Mouse (Mus musculus) lung, embryonic 15.5 days (tissue): ENCODE results near the gene Olfr345. TPM values are rescaled to one million over a fixed set of nuclear protein-coding genes. Genes with fewer than 3 reads are reported as not detected.

Source experiments
- ATAC-seq: fragments of 200-750 bp; cut with Nextera tagmentation; 2 replicates; pipeline ENCODE4 v1.8.0; 2017; ENCODE audit warnings: moderate number of reproducible peaks, borderline replicate concordance; ENCODE audit not compliant: low FRiP score, low TSS enrichment; ENCODE audit errors: extremely low read depth
- H3K27ac ChIP-seq: fragments of 300-500 bp; sonication (generic); 2 replicates; pipeline ENCODE4 v1.5.1; 2015; ENCODE audit warnings: moderate library complexity, mild to moderate bottlenecking, inconsistent platforms
- H3K27me3 ChIP-seq: fragments of 300-500 bp; sonication (generic); 2 replicates; pipeline ENCODE4 v1.6.1; 2015; ENCODE audit warnings: inconsistent platforms
- H3K36me3 ChIP-seq: fragments of 300-500 bp; sonication (generic); 2 replicates; pipeline ENCODE4 v1.6.1; 2015; ENCODE audit warnings: inconsistent platforms
- H3K4me1 ChIP-seq: fragments of 300-500 bp; sonication (generic); 2 replicates; pipeline ENCODE4 v1.6.1; 2015; ENCODE audit warnings: inconsistent platforms
- H3K4me2 ChIP-seq: fragments of 300-500 bp; sonication (generic); 2 replicates; pipeline ENCODE4 v1.6.1; 2015; ENCODE audit warnings: inconsistent platforms, mild to moderate bottlenecking, moderate library complexity
- H3K4me3 ChIP-seq: fragments of 300-500 bp; sonication (generic); 2 replicates; pipeline ENCODE4 v1.5.1; 2015; ENCODE audit warnings: mild to moderate bottlenecking, inconsistent platforms
- H3K9ac ChIP-seq: fragments of 300-500 bp; sonication (generic); 2 replicates; pipeline ENCODE4 v1.6.1; 2015; ENCODE audit warnings: inconsistent platforms
- H3K9me3 ChIP-seq: fragments of 300-500 bp; sonication (generic); 2 replicates; pipeline ENCODE4 v1.6.1; 2016; ENCODE audit warnings: inconsistent platforms
- WGBS: fragments of 180-500 bp; shearing (Covaris S2); methylation state at CpG from one replicate; pipeline ENCODE4 v1.1.7; 2015; 5-methylcytosine and 5-hydroxymethylcytosine counted together
- polyA plus RNA-seq: library from polyadenylated mRNA; unstranded; fragments of >200 nt; fragmentation: Nextera tagmentation; extraction: Ambion mirVana; gene quantifications from 2 replicates; pipeline ENCODE4 v1.2.1, GENCODE M21; 2015

Gene Olfr345
- not detected in 2 replicates for polyA plus RNA-seq

DNA sequence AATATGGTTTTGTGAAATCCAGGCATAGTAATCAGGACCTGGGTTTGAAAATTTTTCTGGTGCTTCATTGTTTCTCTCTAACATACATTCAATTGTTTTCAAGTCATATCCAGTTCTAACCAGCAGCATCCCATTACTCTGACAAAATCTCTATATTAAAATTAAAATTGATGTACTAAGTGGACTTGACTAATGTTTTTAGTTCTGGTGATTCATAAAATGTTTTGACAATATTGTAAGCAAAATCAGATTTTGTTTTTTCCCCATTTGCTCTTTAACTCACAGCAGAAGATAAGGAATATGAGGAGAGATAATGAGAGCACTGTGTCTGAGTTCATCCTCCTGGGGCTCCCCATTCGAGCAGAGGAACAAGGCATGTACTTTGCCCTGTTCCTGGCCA is at the start of gene Olfr345:
TSS of gene Olfr345 (plus strand) at position 301 of the 400 bp plus-strand sequence.
- no peaks in the 10 kb centered on the region for H3K27me3 ChIP-seq
- H3K9me3 ChIP-seq: no peaks in the 10 kb centered on the region
- H3K9ac ChIP-seq: no peak within 1 kb of the TSS
- no peak within 1 kb of the TSS for H3K4me2 ChIP-seq
- no peak for ATAC-seq
- no peaks in the 10 kb centered on the region for H3K36me3 ChIP-seq
- H3K4me3 ChIP-seq: no peak within 1 kb of the TSS
- WGBS: 75% methylated on average over 1 of the region's 1 CpGs
- no peaks in the 10 kb centered on the region for H3K4me1 ChIP-seq
- H3K27ac ChIP-seq: no peak within 1 kb of the TSS

DNA sequence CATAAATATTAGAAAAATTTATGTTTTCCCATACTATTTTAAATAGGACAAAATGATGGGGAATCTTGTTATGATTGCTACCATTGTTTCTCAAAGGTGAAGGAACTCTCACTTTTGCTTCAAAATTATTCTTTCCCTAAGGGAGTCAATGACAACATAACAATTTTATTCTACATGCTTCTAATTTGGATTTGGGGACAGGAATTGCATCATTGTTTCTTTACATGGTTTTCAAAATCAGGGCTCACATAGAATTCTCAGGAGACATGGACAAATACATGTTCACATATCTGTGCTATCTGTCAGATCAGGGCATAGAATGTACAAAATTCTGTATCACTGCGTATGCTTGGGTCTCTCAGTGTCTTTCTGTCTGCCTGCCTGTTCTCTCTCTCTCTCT is 45.6 kb downstream of the Olfr345 start, which contains the start of gene Olfr346:
TSS of gene Olfr346 (plus strand) at position 301 of the 400 bp plus-strand sequence.
- no peaks in the 10 kb centered on the region for H3K4me1 ChIP-seq
- no peaks in the 10 kb centered on the region for H3K9me3 ChIP-seq
- H3K4me3 ChIP-seq: no peak within 1 kb of the TSS
- no peak within 1 kb of the TSS for H3K4me2 ChIP-seq
- WGBS: 61% methylated on average over 1 of the region's 1 CpGs
- H3K27me3 ChIP-seq: no peaks in the 10 kb centered on the region
- H3K27ac ChIP-seq: no peak within 1 kb of the TSS
- no peak within 1 kb of the TSS for H3K9ac ChIP-seq
- no peak for ATAC-seq
- H3K36me3 ChIP-seq: no peaks in the 10 kb centered on the region

Other genes with a start within 250 kb of the Olfr345 start
- not detected in 2 replicates for gene Olfr339, start 221.1 kb upstream of the Olfr345 start, polyA plus RNA-seq
- gene Olfr340, start 187.5 kb upstream of the Olfr345 start, polyA plus RNA-seq: not detected in 2 replicates
- not detected in 2 replicates for gene Olfr341, start 157.6 kb upstream of the Olfr345 start, polyA plus RNA-seq
- gene Olfr342, start 115.0 kb upstream of the Olfr345 start, polyA plus RNA-seq: not detected in 2 replicates
- not detected in 2 replicates for gene Olfr344, start 73.4 kb upstream of the Olfr345 start, polyA plus RNA-seq
- not detected in 2 replicates for gene Olfr346, start 45.7 kb downstream of the Olfr345 start, polyA plus RNA-seq
- gene Olfr347, start 91.9 kb downstream of the Olfr345 start, polyA plus RNA-seq: not detected in 2 replicates
- gene Olfr348, start 144.2 kb downstream of the Olfr345 start, polyA plus RNA-seq: not detected in 2 replicates
- gene Olfr50, start 150.5 kb downstream of the Olfr345 start, polyA plus RNA-seq: not detected in 2 replicates
- not detected in 2 replicates for gene Olfr3, start 177.0 kb downstream of the Olfr345 start, polyA plus RNA-seq
- not detected in 2 replicates for gene Olfr350, start 206.3 kb downstream of the Olfr345 start, polyA plus RNA-seq
- not detected in 2 replicates for gene Olfr351, start 222.6 kb downstream of the Olfr345 start, polyA plus RNA-seq
- gene Olfr352, start 228.4 kb downstream of the Olfr345 start, polyA plus RNA-seq: not detected in 2 replicates